19 mouse cellular contexts compared by ENCODE assay signal in the genomic region with DNA sequence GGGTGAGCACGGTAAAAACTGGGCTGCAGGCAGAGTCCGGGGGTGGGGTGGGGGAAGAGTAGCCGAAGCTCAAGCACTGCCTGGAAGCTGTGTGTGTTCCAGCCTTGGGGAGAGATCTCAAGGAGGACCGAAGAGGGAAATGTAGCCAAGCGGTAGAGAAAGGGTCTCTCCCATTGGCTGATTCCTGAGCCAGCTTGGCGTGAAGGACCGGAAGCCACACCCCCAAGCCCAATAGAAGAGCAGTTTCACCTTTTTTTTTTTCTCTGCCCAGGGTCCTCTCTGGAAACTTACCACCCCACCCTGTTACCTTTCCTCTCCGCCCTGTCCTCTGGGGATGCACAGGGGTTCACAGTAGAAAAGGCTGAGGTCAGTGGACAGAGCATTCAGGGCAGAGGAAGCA. TPM values are rescaled to one million over a fixed set of nuclear protein-coding genes. Genes with fewer than 3 reads are reported as not detected.
"Had no signal": no experiment of that assay in that cellular context is flagged by ENCODE, and none has a peak within 500 bp of the region (broad histone marks: within the 10 kb centered on the region; RNA-seq: fewer than 3 reads in every experiment).

No protein-coding gene starts in this region.

- H3K36me3 ChIP-seq: midbrain, embryonic 10.5 days; midbrain, embryonic 12.5 days; neural tube, embryonic 13.5 days; neural tube, embryonic 15.5 days had no signal

- H3K9me3 ChIP-seq: midbrain, embryonic 10.5 days; midbrain, embryonic 12.5 days; neural tube, embryonic 13.5 days; neural tube, embryonic 15.5 days had no signal

- H3K4me1 ChIP-seq: midbrain, embryonic 12.5 days; neural tube, embryonic 13.5 days had no signal

- DNase-seq: lung, adult 18-20 months; lung, embryonic 14.5 days; lung, postnatal 10 days; lung, postnatal 4 days; midbrain, embryonic 14.5 days; retina, postnatal 1 day; right cerebral cortex, adult 18-20 months; right cerebral cortex, postnatal 25 days; right cerebral cortex, postnatal 4 days; spleen, adult 18-20 months; thymus, adult 18-20 months; thymus, postnatal 14 days; thymus, postnatal 36 days had no signal

- H3K4me3 ChIP-seq: midbrain, embryonic 10.5 days; midbrain, embryonic 12.5 days; myocyte; neural tube, embryonic 13.5 days; neural tube, embryonic 15.5 days had no signal

RNA-seq across cellular contexts. Expression of a gene that starts 39.9 kb away (rescaled TPM):
- total RNA-seq: megakaryocyte-erythroid progenitor cell, adult 5-6 weeks had no signal
